ENCODE assay signal across 21 mouse cellular contexts in the genomic region with DNA sequence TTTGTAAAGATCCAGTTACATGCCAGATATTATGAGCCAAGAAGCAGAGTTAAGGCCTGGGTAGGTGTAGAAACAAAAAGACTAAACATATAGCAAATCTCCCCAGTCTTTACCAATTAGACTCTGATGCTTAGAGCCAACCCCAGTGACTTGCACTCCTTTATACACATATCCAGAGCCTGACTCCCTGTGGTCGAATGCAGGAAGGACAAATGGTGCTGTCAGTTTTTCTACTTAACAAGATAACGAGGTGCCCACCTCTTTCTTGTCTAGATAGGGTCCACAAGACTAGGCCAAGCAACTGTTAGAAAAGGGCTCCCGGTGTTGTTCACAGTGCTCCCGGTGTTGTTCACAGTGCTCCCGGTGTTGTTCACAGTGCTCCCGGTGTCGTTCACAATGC. TPM values are rescaled to one million over a fixed set of nuclear protein-coding genes. Genes with fewer than 3 reads are reported as not detected.
A peak's percentile ranks its signal among the peaks of the same experiment; 100 is the strongest.
DNase-seq lines count a peak whose midpoint lies in the region; ATAC-seq lines count a peak whose summit lies in the region.
"Had no signal": no experiment of that assay in that cellular context is flagged by ENCODE, and none has a peak within 500 bp of the region (broad histone marks: within the 10 kb centered on the region; RNA-seq: fewer than 3 reads in every experiment).

No protein-coding gene starts in this region.

- WGBS in midbrain, embryonic 11.5 days = 83% methylated on average over 7 of the region's 7 CpGs
- 84% methylated on average over 7 of the region's 7 CpGs for WGBS in midbrain, embryonic 13.5 days
- 71% methylated on average over 7 of the region's 7 CpGs for WGBS in forebrain, embryonic 14.5 days

- H3K9ac ChIP-seq in midbrain, embryonic 11.5 days (ENCODE audit: low read length) = no peak overlapping the region
- H3K9ac ChIP-seq in midbrain, embryonic 13.5 days (replicated peaks) = no peak overlapping the region
- no peak overlapping the region for H3K9ac ChIP-seq in forebrain, embryonic 14.5 days (ENCODE audit: low read length)
- H3K9ac ChIP-seq: embryonic facial prominence, embryonic 13.5 days; embryonic facial prominence, embryonic 15.5 days; forebrain, embryonic 13.5 days had no signal

- peak; percentile 72 for DNase-seq in midbrain, embryonic 11.5 days (ENCODE audit: low spot score, missing footprints)
- DNase-seq in ZHBTc4 (ENCODE audit: low read depth, low spot score) = peak; percentile 12
- no peak for DNase-seq in forebrain, embryonic 14.5 days (ENCODE audit: low spot score)
- no peak for DNase-seq in adrenal gland, postnatal 10 days
- DNase-seq: adrenal gland, adult 2 months; adrenal gland, postnatal 14 days; cerebellum, adult 11 months; cerebellum, adult 18-20 months; cerebellum, adult 8-10 months; cerebellum, adult 9-11 months; cerebellum, postnatal 14 days; cerebellum, postnatal 36 days; embryo, embryonic 11 days had no signal

- H3K4me3 ChIP-seq in midbrain, embryonic 11.5 days (ENCODE audit: low read depth, low read length) = no peak overlapping the region
- no peak overlapping the region for H3K4me3 ChIP-seq in midbrain, embryonic 13.5 days (replicated peaks)
- no peak overlapping the region for H3K4me3 ChIP-seq in forebrain, embryonic 14.5 days (ENCODE audit: low read depth, low read length)
- H3K4me3 ChIP-seq: embryonic facial prominence, embryonic 13.5 days; embryonic facial prominence, embryonic 15.5 days; erythroblast, embryonic 14.5 days; forebrain, embryonic 10.5 days; forebrain, embryonic 13.5 days had no signal

- no peak for ATAC-seq in midbrain, embryonic 11.5 days (ENCODE audit: low FRiP score)
- ATAC-seq in midbrain, embryonic 13.5 days = no peak
- peak; percentile 47; the same call in 1 of the 2 replicates for ATAC-seq in megakaryocyte-erythroid progenitor cell, adult 5-6 weeks (replicated peaks; ENCODE audit: low FRiP score, low TSS enrichment, poor library complexity, severe bottlenecking)
- no peak for ATAC-seq in forebrain, embryonic 14.5 days
- ATAC-seq: forebrain, embryonic 13.5 days; forebrain, embryonic 16.5 days had no signal

- no peaks in the 10 kb centered on the region for H3K9me3 ChIP-seq in midbrain, embryonic 11.5 days (ENCODE audit: control insufficient read depth, low read length)
- H3K9me3 ChIP-seq in midbrain, embryonic 13.5 days = no peaks in the 10 kb centered on the region
- no peaks in the 10 kb centered on the region for H3K9me3 ChIP-seq in forebrain, embryonic 14.5 days (replicated peaks; ENCODE audit: control insufficient read depth, low read length)
- H3K9me3 ChIP-seq: embryonic facial prominence, embryonic 13.5 days; embryonic facial prominence, embryonic 15.5 days; forebrain, embryonic 10.5 days; forebrain, embryonic 13.5 days had no signal

- H3K27ac ChIP-seq in midbrain, embryonic 11.5 days (ENCODE audit: low read depth, low read length) = no peak overlapping the region
- H3K27ac ChIP-seq in midbrain, embryonic 13.5 days = no peak overlapping the region
- no peak overlapping the region for H3K27ac ChIP-seq in forebrain, embryonic 14.5 days (ENCODE audit: low read depth, low read length)
- H3K27ac ChIP-seq: embryonic facial prominence, embryonic 13.5 days; embryonic facial prominence, embryonic 15.5 days; forebrain, embryonic 10.5 days; forebrain, embryonic 13.5 days had no signal

- no peak overlapping the region for H3K4me2 ChIP-seq in midbrain, embryonic 11.5 days
- no peak overlapping the region for H3K4me2 ChIP-seq in midbrain, embryonic 13.5 days (replicated peaks)
- H3K4me2 ChIP-seq in forebrain, embryonic 14.5 days (ENCODE audit: low read length) = no peak overlapping the region
- H3K4me2 ChIP-seq: embryonic facial prominence, embryonic 13.5 days; embryonic facial prominence, embryonic 15.5 days; forebrain, embryonic 13.5 days had no signal

- H3K36me3 ChIP-seq in midbrain, embryonic 11.5 days (ENCODE audit: control insufficient read depth, insufficient read depth, low read length) = no peaks in the 10 kb centered on the region
- H3K36me3 ChIP-seq in midbrain, embryonic 13.5 days = no peaks in the 10 kb centered on the region
- no peaks in the 10 kb centered on the region for H3K36me3 ChIP-seq in forebrain, embryonic 14.5 days (ENCODE audit: control insufficient read depth, insufficient read depth, low read length)
- H3K36me3 ChIP-seq: embryonic facial prominence, embryonic 13.5 days; embryonic facial prominence, embryonic 15.5 days; forebrain, embryonic 10.5 days had no signal

- H3K4me1 ChIP-seq in midbrain, embryonic 11.5 days (ENCODE audit: control insufficient read depth, insufficient read depth, low read length) = peaks cover under 1% of the 10 kb centered on the region; the same call in 1 of the 2 replicates
- peaks cover 2% of the 10 kb centered on the region for H3K4me1 ChIP-seq in midbrain, embryonic 13.5 days (replicated peaks)
- H3K4me1 ChIP-seq in forebrain, embryonic 14.5 days (ENCODE audit: control insufficient read depth, insufficient read depth, low read length) = peaks cover 1% of the 10 kb centered on the region

- H3K27me3 ChIP-seq in midbrain, embryonic 11.5 days (ENCODE audit: control insufficient read depth, insufficient read depth, low read length) = no peaks in the 10 kb centered on the region
- 0 out of 2 replicates have a peak, but pooled peaks cover 13% of the 10 kb centered on the region for H3K27me3 ChIP-seq in midbrain, embryonic 13.5 days
- no peaks in the 10 kb centered on the region for H3K27me3 ChIP-seq in forebrain, embryonic 14.5 days (replicated peaks; ENCODE audit: control insufficient read depth, insufficient read depth, low read length)
- H3K27me3 ChIP-seq: forebrain, embryonic 13.5 days had no signal

RNA-seq across cellular contexts. Expression of gene Gm5617, which starts 6.0 kb away (rescaled TPM):
- 40.1 and 40.6 TPM in 2 replicates for polyA plus RNA-seq in midbrain, embryonic 11.5 days (2014; fragmentation: Nextera tagmentation; extraction: Ambion mirVana)
- 33.2 and 38.2 TPM in 2 replicates for polyA plus RNA-seq in midbrain, embryonic 13.5 days (2015; fragmentation: Nextera tagmentation; extraction: Ambion mirVana)
- 11.3 and 17.5 TPM in 2 replicates for total RNA-seq in megakaryocyte-erythroid progenitor cell, adult 5-6 weeks (2014; fragmentation: Nextera tagmentation)
- 1.4 and 8.0 TPM in 2 replicates for total RNA-seq in megakaryocyte-erythroid progenitor cell, adult 5-6 weeks (2017)
- 24.5 and 37.3 TPM in 2 replicates for polyA plus RNA-seq in forebrain, embryonic 14.5 days (2014; fragmentation: Nextera tagmentation; extraction: Ambion mirVana)
- total RNA-seq in adrenal gland, postnatal 10 days (2021) = 10 to 100 TPM; 52.7 to 58.4 TPM

RNA-seq across cellular contexts. Expression of gene Rbm7, which starts 6.1 kb away (rescaled TPM):
- polyA plus RNA-seq in midbrain, embryonic 11.5 days (2014; fragmentation: Nextera tagmentation; extraction: Ambion mirVana) = 123 and 126 TPM in 2 replicates
- polyA plus RNA-seq in midbrain, embryonic 13.5 days (2015; fragmentation: Nextera tagmentation; extraction: Ambion mirVana) = 92.8 and 107 TPM in 2 replicates
- 76.9 and 82.0 TPM in 2 replicates for total RNA-seq in megakaryocyte-erythroid progenitor cell, adult 5-6 weeks (2014; fragmentation: Nextera tagmentation)
- 102 and 112 TPM in 2 replicates for total RNA-seq in megakaryocyte-erythroid progenitor cell, adult 5-6 weeks (2017)
- 107 and 111 TPM in 2 replicates for polyA plus RNA-seq in forebrain, embryonic 14.5 days (2014; fragmentation: Nextera tagmentation; extraction: Ambion mirVana)
- 10 to 100 TPM; 64.6 to 70.9 TPM for total RNA-seq in adrenal gland, postnatal 10 days (2021)

RNA-seq across cellular contexts. Expression of gene Rexo2, which starts 20.8 kb away (rescaled TPM):
- polyA plus RNA-seq in midbrain, embryonic 11.5 days (2014; fragmentation: Nextera tagmentation; extraction: Ambion mirVana) = 72.0 and 79.6 TPM in 2 replicates
- 74.3 and 77.5 TPM in 2 replicates for polyA plus RNA-seq in midbrain, embryonic 13.5 days (2015; fragmentation: Nextera tagmentation; extraction: Ambion mirVana)
- 209 and 214 TPM in 2 replicates for total RNA-seq in megakaryocyte-erythroid progenitor cell, adult 5-6 weeks (2014; fragmentation: Nextera tagmentation)
- 319 and 373 TPM in 2 replicates for total RNA-seq in megakaryocyte-erythroid progenitor cell, adult 5-6 weeks (2017)
- 87.6 and 96.1 TPM in 2 replicates for polyA plus RNA-seq in forebrain, embryonic 14.5 days (2014; fragmentation: Nextera tagmentation; extraction: Ambion mirVana)
- total RNA-seq in adrenal gland, postnatal 10 days (2021) = 10 to 100 TPM; 73.3 to 85.1 TPM

Comparison
In these comparisons a context has a peak if more than half of its experiments do, and no peak if none do; other contexts are left out.
1. DNase-seq: peak in midbrain, embryonic 11.5 days (single experiment) and ZHBTc4 (single experiment); none in forebrain, embryonic 14.5 days (single experiment) and adrenal gland, postnatal 10 days (single experiment).